Mouse (Mus musculus) midbrain, embryonic 14.5 days (tissue): Measurements from ENCODE around the gene Tecrl. TPM values are rescaled to one million over a fixed set of nuclear protein-coding genes. Genes with fewer than 3 reads are reported as not detected.

ENCODE experiments used
- ATAC-seq: fragments of 200-750 bp; cut with Nextera tagmentation; 2 replicates; pipeline ENCODE4 v1.8.0; 2017; ENCODE audit warnings: moderate number of reproducible peaks, moderate library complexity; ENCODE audit not compliant: low FRiP score, low TSS enrichment
- DNase-seq: peaks from one replicate; pipeline ENCODE4 v3.0.0-alpha.2; 2015
- H3K27ac ChIP-seq: fragments of 300-500 bp; sonication (generic); replicated peaks from 2 replicates; pipeline ENCODE4 v1.5.1; 2014; ENCODE audit warnings: mild to moderate bottlenecking, low read depth, low read length, moderate library complexity
- H3K27me3 ChIP-seq: fragments of 300-500 bp; sonication (generic); 2 replicates; pipeline ENCODE4 v1.6.1; 2014; ENCODE audit warnings: low read length, control low read depth, mixed read lengths; ENCODE audit not compliant: control insufficient read depth, insufficient read depth
- H3K36me3 ChIP-seq: fragments of 300-500 bp; sonication (generic); 2 replicates; pipeline ENCODE4 v1.6.1; 2014; ENCODE audit warnings: low read length, control low read depth; ENCODE audit not compliant: control insufficient read depth, insufficient read depth
- H3K4me1 ChIP-seq: fragments of 300-500 bp; sonication (generic); 2 replicates; pipeline ENCODE4 v1.6.1; 2014; ENCODE audit warnings: mild to moderate bottlenecking, antibody characterized with exemption, low read length, control low read depth; ENCODE audit not compliant: control insufficient read depth, insufficient read depth
- H3K4me2 ChIP-seq: fragments of 300-500 bp; sonication (generic); 2 replicates; pipeline ENCODE4 v1.6.1; 2014; ENCODE audit warnings: mild to moderate bottlenecking, low read length, moderate library complexity
- H3K4me3 ChIP-seq: fragments of 300-500 bp; sonication (generic); replicated peaks from 2 replicates; pipeline ENCODE4 v1.5.1; 2014; ENCODE audit warnings: low read depth, low read length
- H3K9ac ChIP-seq: fragments of 300-500 bp; sonication (generic); replicated peaks from 2 replicates; pipeline ENCODE4 v1.6.1; 2014; ENCODE audit warnings: mild to moderate bottlenecking, low read length, moderate library complexity
- H3K9me3 ChIP-seq: fragments of 300-500 bp; sonication (generic); 2 replicates; pipeline ENCODE4 v1.6.1; 2016; ENCODE audit warnings: low read length, control low read depth, mixed read lengths; ENCODE audit not compliant: control insufficient read depth
- WGBS: fragments of 180-500 bp; shearing (Covaris S2); extraction: QIAGEN DNeasy Blood & Tissue Kit; methylation state at CpG from one replicate; pipeline ENCODE4 v1.1.7; 2014; 5-methylcytosine and 5-hydroxymethylcytosine counted together
- polyA plus RNA-seq: library from polyadenylated mRNA; unstranded; fragments of >200 nt; fragmentation: Nextera tagmentation; extraction: Ambion mirVana; gene quantifications from 2 replicates; pipeline ENCODE4 v1.2.1, GENCODE M21; 2014

The Tecrl gene
- polyA plus RNA-seq = 0.15 and 0.47 TPM in 2 replicates

GRCm38 (mm10) chr5:83354846-83355561, at the start of gene Tecrl:
TSS of gene Tecrl (minus strand) at chr5:83355195.
- H3K27me3 ChIP-seq = no peaks in the 10 kb centered on the region
- WGBS = 28% methylated on average over 9 of the region's 9 CpGs
- H3K4me1 ChIP-seq = no peaks in the 10 kb centered on the region
- H3K27ac ChIP-seq = no peak within 1 kb of the TSS
- no peak within 1 kb of the TSS for H3K9ac ChIP-seq
- no peaks in the 10 kb centered on the region for H3K9me3 ChIP-seq
- H3K4me2 ChIP-seq = 0 out of 2 replicates have a peak within 1 kb of the TSS, but pooled peaks have one; percentile 6
- no peaks in the 10 kb centered on the region for H3K36me3 ChIP-seq
- DNase-seq = peak; percentile 13
- no peak for ATAC-seq
- no peak within 1 kb of the TSS for H3K4me3 ChIP-seq

DNA sequence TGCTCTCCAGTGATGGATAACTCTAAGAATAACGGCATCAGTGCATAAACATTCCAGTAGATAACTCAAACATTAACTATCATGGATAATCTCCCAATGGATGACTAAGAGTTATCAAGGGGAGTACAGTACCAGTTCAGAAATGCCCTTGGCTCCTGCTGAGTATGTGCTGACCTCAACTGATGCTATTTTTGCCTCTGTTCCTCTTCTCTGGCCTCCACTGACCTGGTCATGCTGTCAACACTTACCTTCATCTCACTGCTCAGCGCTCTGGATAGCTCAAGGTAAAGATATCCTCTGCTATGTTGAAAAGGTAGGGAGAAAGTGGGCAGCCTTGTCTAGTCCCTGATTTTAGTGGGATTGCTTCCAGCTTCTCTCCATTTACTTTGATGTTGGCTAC, 30.0 kb upstream of the Tecrl start:
- H3K4me2 ChIP-seq = no peak overlapping the region
- ATAC-seq (no peak), DNase-seq (no peak)
- H3K9me3 ChIP-seq = no peaks in the 10 kb centered on the region
- H3K36me3 ChIP-seq = no peaks in the 10 kb centered on the region
- H3K4me1 ChIP-seq = no peaks in the 10 kb centered on the region
- 89% methylated on average over 2 of the region's 2 CpGs for WGBS
- no peaks in the 10 kb centered on the region for H3K27me3 ChIP-seq
- H3K27ac ChIP-seq = no peak overlapping the region
- no peak overlapping the region for H3K9ac ChIP-seq
- no peak overlapping the region for H3K4me3 ChIP-seq

- Histone ChIP-seq H3K4me2 (no peak overlapping the region), H3K9ac (no peak overlapping the region), H3K4me3 (no peak overlapping the region), H3K27me3 (no peaks in the 10 kb centered on the region), H3K4me1 (no peaks in the 10 kb centered on the region), H3K36me3 (no peaks in the 10 kb centered on the region), H3K9me3 (no peaks in the 10 kb centered on the region), H3K27ac (no peak overlapping the region)
- no peak for ATAC-seq
- 47% methylated on average over 2 of the region's 2 CpGs for WGBS
- no peak for DNase-seq
These were observed 3.4 kb downstream of the Tecrl start for GRCm38 (mm10) chr5:83351615-83352014.

DNA sequence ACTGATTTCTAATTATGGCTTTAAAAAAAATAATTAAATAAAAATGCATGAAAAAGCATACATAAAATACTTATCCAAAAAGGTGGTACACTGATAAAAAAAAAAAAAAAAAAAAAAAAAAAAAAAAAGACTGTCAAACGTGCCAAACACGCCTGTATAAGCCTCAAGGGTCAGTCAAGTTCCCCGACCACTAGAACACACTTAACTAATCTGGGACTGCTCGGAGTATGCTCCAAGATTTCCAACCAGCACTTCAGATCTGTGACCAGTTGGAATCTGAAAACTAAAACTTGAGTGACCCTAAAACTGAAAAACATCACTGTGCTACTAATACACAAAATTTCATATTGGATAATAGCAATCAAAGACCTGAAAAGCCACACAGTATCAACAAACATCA, 15.9 kb downstream of the Tecrl start:
- WGBS = 91% methylated on average over 4 of the region's 4 CpGs
- no peak for ATAC-seq

DNA sequence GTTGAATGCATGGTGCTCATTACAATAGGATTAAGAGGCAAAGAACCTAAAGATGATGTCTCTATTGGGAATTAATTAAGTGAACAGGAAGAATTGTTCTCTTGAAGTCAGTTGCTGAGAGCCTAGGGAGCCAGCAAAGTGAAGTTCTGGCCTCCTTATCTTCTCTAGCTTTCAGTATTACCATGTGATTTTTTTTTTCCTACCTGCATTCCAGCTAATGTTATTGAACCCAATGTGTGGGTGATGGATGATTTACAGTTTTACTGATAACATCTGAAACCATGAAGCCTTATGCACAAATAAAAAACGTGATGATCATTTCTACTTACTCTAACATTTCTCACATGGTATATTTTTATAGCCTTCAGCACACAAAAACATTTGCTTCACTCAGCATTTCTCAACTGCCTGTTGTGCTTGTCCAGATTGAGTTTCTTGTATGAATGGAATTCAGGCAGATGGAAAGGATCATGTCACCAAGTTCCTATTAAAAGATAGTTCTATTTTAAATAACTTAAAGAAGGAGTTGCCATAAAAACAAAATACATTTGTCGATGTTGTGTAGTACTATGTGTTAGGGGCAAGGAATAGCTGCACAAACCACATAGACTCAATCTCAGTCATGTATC, 87.7 kb downstream of the Tecrl start:
- Histone ChIP-seq H3K4me2 (no peak overlapping the region), H3K4me3 (no peak overlapping the region), H3K27me3 (no peaks in the 10 kb centered on the region), H3K9ac (no peak overlapping the region), H3K27ac (no peak overlapping the region), H3K4me1 (no peaks in the 10 kb centered on the region), H3K36me3 (no peaks in the 10 kb centered on the region), H3K9me3 (no peaks in the 10 kb centered on the region)
- ATAC-seq = no peak
- WGBS = 78% methylated on average over 2 of the region's 2 CpGs
- no peak for DNase-seq

More for the DNA sequence above, 15.9 kb downstream of the Tecrl start:
- Histone ChIP-seq H3K27ac (no peak overlapping the region), H3K4me1 (no peaks in the 10 kb centered on the region), H3K27me3 (no peaks in the 10 kb centered on the region), H3K9ac (no peak overlapping the region), H3K4me3 (no peak overlapping the region), H3K4me2 (no peak overlapping the region), H3K36me3 (no peaks in the 10 kb centered on the region), H3K9me3 (no peaks in the 10 kb centered on the region)
- no peak for DNase-seq

GRCm38 (mm10) chr5:83260059-83260458, 94.9 kb downstream of the Tecrl start:
- Histone ChIP-seq H3K4me2 (no peak overlapping the region), H3K9me3 (no peaks in the 10 kb centered on the region), H3K4me3 (no peak overlapping the region), H3K27ac (no peak overlapping the region), H3K4me1 (no peaks in the 10 kb centered on the region), H3K36me3 (no peaks in the 10 kb centered on the region), H3K9ac (no peak overlapping the region), H3K27me3 (no peaks in the 10 kb centered on the region)
- DNase-seq (no peak), ATAC-seq (no peak)

GRCm38 (mm10) chr5:83254141-83254540, 100.9 kb downstream of the Tecrl start:
- Histone ChIP-seq H3K27ac (no peak overlapping the region), H3K9ac (no peak overlapping the region), H3K4me1 (no peaks in the 10 kb centered on the region), H3K4me3 (no peak overlapping the region), H3K27me3 (no peaks in the 10 kb centered on the region), H3K36me3 (no peaks in the 10 kb centered on the region), H3K9me3 (no peaks in the 10 kb centered on the region), H3K4me2 (no peak overlapping the region)
- no peak for ATAC-seq
- 79% methylated on average over 2 of the region's 2 CpGs for WGBS
- DNase-seq = no peak

DNA sequence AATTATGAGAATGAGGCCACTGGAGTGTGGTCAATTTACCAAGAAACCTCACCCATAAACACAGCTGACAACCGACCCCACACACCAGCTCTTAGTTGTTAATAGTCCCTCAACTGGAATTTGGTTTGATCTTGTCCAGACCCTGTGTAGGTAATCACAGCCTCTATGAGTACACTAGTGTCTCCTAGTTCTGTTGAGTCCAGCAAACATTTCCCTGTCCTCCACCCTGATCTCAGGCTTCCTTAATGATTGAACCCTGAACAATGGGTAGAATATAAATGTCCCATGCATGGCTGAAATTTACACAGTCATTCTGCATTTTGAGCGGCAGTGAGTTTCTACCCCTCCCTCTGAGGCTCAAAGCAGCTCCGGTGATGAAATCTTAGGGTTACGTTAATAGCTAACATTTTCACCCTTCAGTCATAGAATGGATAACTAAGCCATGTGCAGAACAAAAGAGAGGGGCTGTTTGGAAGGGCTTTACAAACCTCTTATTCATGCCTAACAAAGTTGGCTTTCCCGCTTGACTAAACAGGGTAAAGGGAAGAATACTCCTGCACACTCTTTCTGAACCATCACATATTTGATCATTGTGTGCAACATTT, 116.0 kb downstream of the Tecrl start:
- H3K4me3 ChIP-seq = no peak overlapping the region
- no peaks in the 10 kb centered on the region for H3K36me3 ChIP-seq
- no peak for DNase-seq
- H3K9ac ChIP-seq = no peak overlapping the region
- H3K4me1 ChIP-seq = no peaks in the 10 kb centered on the region
- H3K27me3 ChIP-seq = no peaks in the 10 kb centered on the region
- H3K27ac ChIP-seq = no peak overlapping the region
- no peaks in the 10 kb centered on the region for H3K9me3 ChIP-seq
- 17% methylated on average over 5 of the region's 5 CpGs for WGBS
- no peak overlapping the region for H3K4me2 ChIP-seq
- ATAC-seq = no peak
